Mouse (Mus musculus): Measurements from ENCODE around the gene Gm4737. TPM values are rescaled to one million over a fixed set of nuclear protein-coding genes. Genes with fewer than 3 reads are reported as not detected.

Gm4737 gene
- total RNA-seq, 2 experiments from 2014 or later = 29.7 to 29.9 TPM

Other genes starting within 250 kb of the Gm4737 start
- gene Phldb2, start 201.5 kb downstream of the Gm4737 start, total RNA-seq (2021) = 10 to 100 TPM; 29.8 to 50.3 TPM
- under 1 TPM; 0.26 to 0.72 TPM for gene Plcxd2, start 144.9 kb downstream of the Gm4737 start, total RNA-seq (2021)
- gene Cd96, start 34.8 kb downstream of the Gm4737 start, total RNA-seq (2021) = not detected

Data from adrenal gland, postnatal 36 days (tissue).